Mouse (Mus musculus) hindbrain, embryonic 14.5 days (tissue): ENCODE data around the gene Gm973. TPM values are rescaled to one million over a fixed set of nuclear protein-coding genes. Genes with fewer than 3 reads are reported as not detected.

ENCODE experiments used
- ATAC-seq: fragments of 200-750 bp; cut with Nextera tagmentation; 2 replicates; pipeline ENCODE4 v1.8.0; 2017; ENCODE audit warnings: moderate number of reproducible peaks, mild to moderate bottlenecking, moderate TSS enrichment, moderate library complexity; ENCODE audit not compliant: low FRiP score
- DNase-seq: peaks from one replicate; pipeline ENCODE4 v3.0.0-alpha.2; 2015; ENCODE audit warnings: low spot score
- H3K27ac ChIP-seq: fragments of 300-500 bp; sonication (generic); 2 replicates; pipeline ENCODE4 v1.5.1; 2014; ENCODE audit warnings: mild to moderate bottlenecking, moderate library complexity
- H3K27me3 ChIP-seq: fragments of 300-500 bp; sonication (generic); 2 replicates; pipeline ENCODE4 v1.6.1; 2014; ENCODE audit warnings: mild to moderate bottlenecking, low read length, mixed read lengths; ENCODE audit not compliant: control insufficient read depth, insufficient read depth
- H3K36me3 ChIP-seq: fragments of 300-500 bp; sonication (generic); replicated peaks from 2 replicates; pipeline ENCODE4 v1.6.1; 2014; ENCODE audit not compliant: control insufficient read depth, insufficient read depth
- H3K4me1 ChIP-seq: fragments of 300-500 bp; sonication (generic); replicated peaks from 2 replicates; pipeline ENCODE4 v1.6.1; 2014; ENCODE audit warnings: antibody characterized with exemption, low read length, mixed read lengths; ENCODE audit not compliant: control insufficient read depth, insufficient read depth
- H3K4me2 ChIP-seq: fragments of 300-500 bp; sonication (generic); replicated peaks from 2 replicates; pipeline ENCODE4 v1.6.1; 2014; ENCODE audit warnings: mild to moderate bottlenecking, moderate library complexity
- H3K4me3 ChIP-seq: fragments of 300-500 bp; sonication (generic); replicated peaks from 2 replicates; pipeline ENCODE4 v1.5.1; 2014; ENCODE audit warnings: mild to moderate bottlenecking, low read length
- H3K9ac ChIP-seq: fragments of 300-500 bp; sonication (generic); 2 replicates; pipeline ENCODE4 v1.6.1; 2014
- H3K9me3 ChIP-seq: fragments of 300-500 bp; sonication (generic); 2 replicates; pipeline ENCODE4 v1.6.1; 2016; ENCODE audit warnings: low read length; ENCODE audit not compliant: control insufficient read depth
- WGBS: fragments of 180-500 bp; shearing (Covaris S2); extraction: QIAGEN DNeasy Blood & Tissue Kit; methylation state at CpG from one replicate; pipeline ENCODE4 v1.1.7; 2014; 5-methylcytosine and 5-hydroxymethylcytosine counted together
- polyA plus RNA-seq: library from polyadenylated mRNA; unstranded; fragments of >200 nt; fragmentation: Nextera tagmentation; extraction: Ambion mirVana; gene quantifications from 2 replicates; pipeline ENCODE4 v1.2.1, GENCODE M21; 2014

The Gm973 gene
- polyA plus RNA-seq, 1 experiment from 2014 or later = 10.6 TPM

DNA sequence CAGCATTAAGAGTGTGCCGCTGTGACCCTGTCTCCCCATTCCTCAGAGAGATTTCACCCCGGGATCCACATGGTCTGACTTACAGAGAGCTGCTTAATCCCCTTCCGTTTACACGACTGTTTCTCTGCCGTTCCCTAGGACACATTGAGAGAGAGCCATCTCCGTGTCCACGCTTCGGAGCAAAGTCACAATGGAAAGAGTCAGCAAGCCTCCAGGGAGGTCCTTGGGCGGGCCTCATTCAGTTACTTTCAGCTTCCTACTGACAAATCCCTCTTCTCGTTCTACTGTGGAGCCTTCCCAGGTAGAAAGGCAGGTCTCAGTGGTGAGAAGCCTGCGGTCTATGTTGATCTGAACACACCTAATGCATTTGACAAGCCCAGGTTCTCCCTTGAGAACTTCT lies 34.9 kb downstream of the Gm973 start:
- H3K9ac ChIP-seq = no peak overlapping the region
- no peak for ATAC-seq
- no peak overlapping the region for H3K27ac ChIP-seq
- H3K4me1 ChIP-seq = peaks cover 4% of the 10 kb centered on the region; the same call in 1 of the 2 replicates
- no peaks in the 10 kb centered on the region for H3K36me3 ChIP-seq
- no peak overlapping the region for H3K4me3 ChIP-seq
- H3K4me2 ChIP-seq = no peak overlapping the region
- WGBS = 62% methylated on average over 11 of the region's 11 CpGs
- H3K27me3 ChIP-seq = no peaks in the 10 kb centered on the region
- no peaks in the 10 kb centered on the region for H3K9me3 ChIP-seq
- DNase-seq = no peak

DNA sequence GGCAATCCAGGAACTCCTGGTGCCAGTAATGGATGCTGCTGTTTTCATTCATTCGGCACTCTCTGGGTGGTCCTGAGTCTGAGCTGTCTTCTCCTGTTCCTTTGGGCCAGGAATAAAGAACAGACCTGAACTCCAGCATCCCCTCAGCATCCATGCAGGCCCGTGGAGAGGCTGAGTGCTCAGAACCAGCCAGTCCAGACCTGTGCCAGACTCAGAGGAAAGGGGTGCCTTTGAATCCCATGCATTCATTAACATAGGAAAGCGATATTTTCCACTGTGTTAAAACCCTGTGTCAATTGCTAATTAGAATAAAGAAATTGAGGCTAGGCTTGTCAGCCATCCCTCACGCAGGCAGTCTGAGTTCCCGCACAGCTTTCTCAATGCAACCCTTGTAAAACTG lies 37.6 kb downstream of the Gm973 start:
- H3K4me1 ChIP-seq = peaks cover 4% of the 10 kb centered on the region; the same call in 1 of the 2 replicates
- no peak for DNase-seq
- no peak overlapping the region for H3K4me2 ChIP-seq
- WGBS = 34% methylated on average over 5 of the region's 5 CpGs
- no peaks in the 10 kb centered on the region for H3K36me3 ChIP-seq
- no peaks in the 10 kb centered on the region for H3K27me3 ChIP-seq
- no peak overlapping the region for H3K27ac ChIP-seq
- H3K9me3 ChIP-seq = no peaks in the 10 kb centered on the region
- ATAC-seq = peak; percentile 82
- no peak overlapping the region for H3K9ac ChIP-seq
- H3K4me3 ChIP-seq = no peak overlapping the region

- Histone ChIP-seq H3K4me3 (no peak overlapping the region), H3K9me3 (no peaks in the 10 kb centered on the region), H3K4me1 (no peaks in the 10 kb centered on the region), H3K27ac (no peak overlapping the region), H3K36me3 (no peaks in the 10 kb centered on the region), H3K9ac (no peak overlapping the region), H3K4me2 (no peak overlapping the region), H3K27me3 (no peaks in the 10 kb centered on the region)
- WGBS = 41% methylated on average over 2 of the region's 2 CpGs
- DNase-seq (no peak), ATAC-seq (no peak)
Observed at GRCm38 (mm10) chr1:59563581-59563980, 47.5 kb downstream of the Gm973 start.

DNA sequence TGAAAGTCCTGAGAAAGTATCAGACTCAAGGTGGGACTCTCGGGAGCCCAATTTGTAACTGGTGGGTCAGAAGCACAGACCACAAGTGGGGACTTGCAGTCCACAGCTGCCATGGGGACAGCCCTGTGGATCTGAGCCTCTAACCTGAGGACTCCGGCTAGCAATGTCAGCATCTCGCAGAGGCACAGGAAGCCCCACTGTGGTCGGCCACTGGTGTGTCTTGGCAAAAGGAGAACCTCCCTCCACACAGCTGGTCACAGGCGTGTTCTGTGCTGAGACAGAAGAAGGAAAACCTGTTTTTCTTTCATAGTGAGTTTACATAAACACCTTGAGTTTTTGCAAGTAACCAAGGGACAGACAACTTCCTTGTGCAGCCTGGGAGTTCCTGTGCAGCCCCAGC lies 49.7 kb downstream of the Gm973 start:
- H3K36me3 ChIP-seq = no peaks in the 10 kb centered on the region
- H3K27me3 ChIP-seq = no peaks in the 10 kb centered on the region
- H3K4me1 ChIP-seq = no peaks in the 10 kb centered on the region
- H3K4me2 ChIP-seq = no peak overlapping the region
- DNase-seq (no peak), ATAC-seq (no peak)
- H3K4me3 ChIP-seq = no peak overlapping the region
- H3K9me3 ChIP-seq = no peaks in the 10 kb centered on the region
- 83% methylated on average over 5 of the region's 5 CpGs for WGBS
- no peak overlapping the region for H3K27ac ChIP-seq
- no peak overlapping the region for H3K9ac ChIP-seq

GRCm38 (mm10) chr1:59566281-59566680 lies 50.2 kb downstream of the Gm973 start:
- Histone ChIP-seq H3K9me3 (no peaks in the 10 kb centered on the region), H3K27me3 (no peaks in the 10 kb centered on the region), H3K4me3 (no peak overlapping the region), H3K9ac (no peak overlapping the region), H3K36me3 (no peaks in the 10 kb centered on the region), H3K27ac (no peak overlapping the region), H3K4me1 (no peaks in the 10 kb centered on the region), H3K4me2 (no peak overlapping the region)
- ATAC-seq (no peak), DNase-seq (no peak)
- 73% methylated on average over 7 of the region's 7 CpGs for WGBS

- no peak overlapping the region for H3K27ac ChIP-seq
- H3K4me2 ChIP-seq = no peak overlapping the region
- no peak overlapping the region for H3K9ac ChIP-seq
- DNase-seq (no peak), ATAC-seq (no peak)
- no peaks in the 10 kb centered on the region for H3K36me3 ChIP-seq
- H3K9me3 ChIP-seq = no peaks in the 10 kb centered on the region
- no peaks in the 10 kb centered on the region for H3K27me3 ChIP-seq
- no peak overlapping the region for H3K4me3 ChIP-seq
- 70% methylated on average over 6 of the region's 6 CpGs for WGBS
- H3K4me1 ChIP-seq = no peaks in the 10 kb centered on the region
Observed at GRCm38 (mm10) chr1:59566926-59567325, 50.9 kb downstream of the Gm973 start.

DNA sequence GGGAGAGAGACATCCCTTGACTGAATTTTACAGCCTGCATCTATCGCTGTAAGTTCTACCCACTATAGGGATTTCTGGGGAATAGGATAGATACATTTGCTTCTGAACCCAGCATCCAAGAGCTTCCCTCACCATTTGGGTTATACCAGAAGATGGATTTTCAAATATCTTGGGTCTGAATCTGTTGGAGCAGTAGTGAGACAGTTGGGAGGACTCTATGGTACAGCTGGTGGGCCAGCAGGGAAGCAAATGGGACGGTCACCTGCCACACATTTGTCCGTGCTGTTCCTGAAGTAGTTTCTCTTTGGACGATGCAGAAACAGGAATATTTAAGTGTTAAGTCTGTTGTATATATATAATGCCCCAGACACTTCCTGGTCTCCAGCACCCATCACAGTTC lies 51.5 kb downstream of the Gm973 start:
- H3K4me2 ChIP-seq = no peak overlapping the region
- H3K27ac ChIP-seq = no peak overlapping the region
- no peaks in the 10 kb centered on the region for H3K27me3 ChIP-seq
- no peak overlapping the region for H3K9ac ChIP-seq
- ATAC-seq = no peak
- H3K36me3 ChIP-seq = no peaks in the 10 kb centered on the region
- H3K9me3 ChIP-seq = no peaks in the 10 kb centered on the region
- WGBS = 91% methylated on average over 4 of the region's 4 CpGs
- no peak overlapping the region for H3K4me3 ChIP-seq
- no peak for DNase-seq
- no peaks in the 10 kb centered on the region for H3K4me1 ChIP-seq

- no peak for ATAC-seq
- no peak overlapping the region for H3K9ac ChIP-seq
- no peaks in the 10 kb centered on the region for H3K4me1 ChIP-seq
- no peaks in the 10 kb centered on the region for H3K36me3 ChIP-seq
- H3K4me3 ChIP-seq = no peak overlapping the region
- no peak overlapping the region for H3K27ac ChIP-seq
- H3K9me3 ChIP-seq = no peaks in the 10 kb centered on the region
- H3K27me3 ChIP-seq = no peaks in the 10 kb centered on the region
- H3K4me2 ChIP-seq = no peak overlapping the region
- DNase-seq = no peak
- 94% methylated on average over 1 of the region's 1 CpGs for WGBS
Observed at GRCm38 (mm10) chr1:59568283-59568682, 52.2 kb downstream of the Gm973 start.

DNA sequence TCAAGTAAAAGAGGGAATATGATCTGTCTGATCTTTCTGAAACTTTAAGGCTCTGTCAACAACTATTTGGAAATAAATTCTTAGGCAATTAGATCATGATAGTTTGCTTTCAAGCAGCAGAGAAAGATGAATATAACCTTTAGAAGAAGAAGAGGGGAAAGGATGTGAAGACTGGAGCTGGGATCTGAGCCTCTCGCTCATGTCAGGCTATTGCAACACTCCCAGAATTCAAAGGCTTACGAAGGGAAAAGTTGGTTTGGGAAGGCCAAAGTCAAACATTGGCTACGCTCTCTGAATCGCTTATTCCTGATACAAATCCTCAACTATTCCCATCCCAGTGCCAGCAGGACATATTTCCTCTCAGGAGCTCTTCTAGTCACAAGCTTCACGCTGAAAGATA lies 53.2 kb downstream of the Gm973 start:
- Histone ChIP-seq H3K9me3 (no peaks in the 10 kb centered on the region), H3K4me1 (peaks cover 8% of the 10 kb centered on the region), H3K4me2 (no peak overlapping the region), H3K4me3 (no peak overlapping the region), H3K27ac (no peak overlapping the region), H3K9ac (no peak overlapping the region), H3K36me3 (no peaks in the 10 kb centered on the region), H3K27me3 (no peaks in the 10 kb centered on the region)
- 89% methylated on average over 5 of the region's 5 CpGs for WGBS
- no peak for ATAC-seq
- no peak for DNase-seq

- Histone ChIP-seq H3K9ac (no peak overlapping the region), H3K4me2 (no peak overlapping the region), H3K4me1 (peaks cover 10% of the 10 kb centered on the region), H3K36me3 (no peaks in the 10 kb centered on the region), H3K9me3 (no peaks in the 10 kb centered on the region), H3K4me3 (no peak overlapping the region), H3K27me3 (no peaks in the 10 kb centered on the region), H3K27ac (no peak overlapping the region)
- DNase-seq = no peak
- WGBS = 81% methylated on average over 4 of the region's 4 CpGs
- no peak for ATAC-seq
Observed at GRCm38 (mm10) chr1:59570767-59571166, 54.7 kb downstream of the Gm973 start.
